Mouse (Mus musculus): Measurements from ENCODE around the gene Lrrc3c.
A peak's percentile ranks its signal among the peaks of the same experiment; 100 is the strongest.
"Not testable (repeated sequence)": the region's sequence is repeated elsewhere in the genome, so short reads cannot be mapped to it uniquely, and the experiment has no call there.

Lrrc3c gene

GRCm38 (mm10) chr11:98586892-98587563 is 11.1 kb upstream of the Lrrc3c start, which contains the start of gene Ormdl3:
Gene Ormdl3, minus strand, starts transcription at chr11:98587368.
- DNase-seq: peak; percentile 99 to 100

GRCm38 (mm10) chr11:98587684-98588546 is 10.2 kb upstream of the Lrrc3c start:
- peak; percentile 83 to 84 for DNase-seq

GRCm38 (mm10) chr11:98588833-98589281 is 9.2 kb upstream of the Lrrc3c start:
- DNase-seq: no peak

- no peak for DNase-seq
These were observed 8.8 kb upstream of the Lrrc3c start for GRCm38 (mm10) chr11:98589306-98589705.

GRCm38 (mm10) chr11:98590548-98591445 is 7.3 kb upstream of the Lrrc3c start:
- DNase-seq: peak; percentile 14 to 32

- no peak for DNase-seq
These were observed 3.1 kb upstream of the Lrrc3c start for GRCm38 (mm10) chr11:98595021-98595420.

GRCm38 (mm10) chr11:98595473-98595872 is 2.6 kb upstream of the Lrrc3c start:
- DNase-seq: no peak

GRCm38 (mm10) chr11:98595955-98596354 is 2.1 kb upstream of the Lrrc3c start:
- no peak for DNase-seq

- DNase-seq: peak; percentile 50 to 83
These were observed 728 bp upstream of the Lrrc3c start for GRCm38 (mm10) chr11:98597363-98597762.

GRCm38 (mm10) chr11:98598851-98599290 is 780 bp downstream of the Lrrc3c start:
- DNase-seq: no peak

GRCm38 (mm10) chr11:98599291-98599690 is 1.2 kb downstream of the Lrrc3c start:
- no peak for DNase-seq

GRCm38 (mm10) chr11:98602090-98602690 is 4.1 kb downstream of the Lrrc3c start:
- peak in 1 of 2 experiments; percentile 44 for DNase-seq

GRCm38 (mm10) chr11:98603953-98604352 is 5.9 kb downstream of the Lrrc3c start:
- DNase-seq: no peak

GRCm38 (mm10) chr11:98604911-98605310 is 6.8 kb downstream of the Lrrc3c start:
- DNase-seq: not testable (repeated sequence)

- DNase-seq: peak; percentile 51 to 52
These were observed 8.7 kb downstream of the Lrrc3c start for GRCm38 (mm10) chr11:98606763-98607162.

- DNase-seq: no peak
These were observed 22.7 kb downstream of the Lrrc3c start for GRCm38 (mm10) chr11:98620791-98621190.

- DNase-seq: peak in 1 of 2 experiments; percentile 11
These were observed 25.9 kb downstream of the Lrrc3c start for GRCm38 (mm10) chr11:98623981-98624380.

GRCm38 (mm10) chr11:98624381-98624780 is 26.3 kb downstream of the Lrrc3c start:
- not testable (repeated sequence) for DNase-seq

GRCm38 (mm10) chr11:98625611-98626410 is 27.7 kb downstream of the Lrrc3c start, which contains the start of the genes Gm12355 and Gsdma3:
Gene Gm12355, minus strand, starts transcription at chr11:98625661.
Gene Gsdma3, plus strand, starts transcription at chr11:98626360.
- DNase-seq: no peak

GRCm38 (mm10) chr11:98628706-98629105 is 30.6 kb downstream of the Lrrc3c start:
- DNase-seq: no peak

- DNase-seq: no peak
These were observed 32.6 kb downstream of the Lrrc3c start for GRCm38 (mm10) chr11:98630646-98631045.
